Comparison of ENCODE assay signal across 26 mouse cellular contexts in the genomic region with DNA sequence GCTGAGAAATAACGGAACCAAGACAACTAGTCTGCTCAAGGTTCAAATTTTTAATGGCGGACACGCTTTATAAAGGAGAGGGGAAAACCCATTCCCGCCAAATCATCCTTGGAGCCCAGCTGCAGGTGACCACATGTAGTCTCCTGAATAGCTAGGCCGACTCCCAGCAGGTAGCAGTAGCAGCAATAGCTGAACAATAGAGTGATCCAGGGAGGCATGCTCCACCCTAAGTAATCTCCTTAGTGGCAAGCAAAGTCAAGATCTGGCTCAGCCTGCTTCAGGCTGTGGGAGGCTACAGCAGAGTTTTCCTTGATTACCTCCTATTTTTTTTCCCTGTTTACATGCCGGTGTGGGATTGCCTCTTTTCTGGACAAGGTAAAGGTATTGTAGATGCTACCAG.
"Had no signal": no experiment of that assay in that cellular context is flagged by ENCODE, and none has a peak within 500 bp of the region (broad histone marks: within the 10 kb centered on the region; RNA-seq: fewer than 3 reads in every experiment).

No protein-coding gene starts in this region.

- H3K27ac ChIP-seq: embryonic facial prominence, embryonic 10.5 days; embryonic facial prominence, embryonic 12.5 days; embryonic facial prominence, embryonic 13.5 days; embryonic facial prominence, embryonic 15.5 days; forebrain, embryonic 10.5 days; forebrain, embryonic 12.5 days; forebrain, embryonic 13.5 days; forebrain, embryonic 15.5 days; gastrocnemius, adult 2 months; heart, adult 2 months; heart, embryonic 10.5 days had no signal

- H3K9ac ChIP-seq: embryonic facial prominence, embryonic 12.5 days; embryonic facial prominence, embryonic 13.5 days; embryonic facial prominence, embryonic 15.5 days; forebrain, embryonic 12.5 days; forebrain, embryonic 13.5 days; forebrain, embryonic 15.5 days; forebrain, postnatal 0 days had no signal

- ATAC-seq: forebrain, embryonic 13.5 days; forebrain, embryonic 14.5 days; forebrain, embryonic 15.5 days; forebrain, embryonic 16.5 days; forebrain, postnatal 0 days had no signal

- H3K9me3 ChIP-seq: embryonic facial prominence, embryonic 10.5 days; embryonic facial prominence, embryonic 12.5 days; embryonic facial prominence, embryonic 13.5 days; embryonic facial prominence, embryonic 15.5 days; forebrain, embryonic 10.5 days; forebrain, embryonic 12.5 days; forebrain, embryonic 13.5 days; forebrain, embryonic 15.5 days; heart, embryonic 10.5 days had no signal

- H3K4me1 ChIP-seq: embryonic facial prominence, embryonic 10.5 days; embryonic facial prominence, embryonic 12.5 days; embryonic facial prominence, embryonic 13.5 days; embryonic facial prominence, embryonic 15.5 days; forebrain, embryonic 10.5 days; forebrain, embryonic 12.5 days; forebrain, embryonic 13.5 days; forebrain, embryonic 15.5 days; heart, embryonic 10.5 days had no signal

- H3K36me3 ChIP-seq: embryonic facial prominence, embryonic 10.5 days; embryonic facial prominence, embryonic 12.5 days; embryonic facial prominence, embryonic 13.5 days; embryonic facial prominence, embryonic 15.5 days; forebrain, embryonic 10.5 days; forebrain, embryonic 12.5 days; forebrain, embryonic 15.5 days; heart, embryonic 10.5 days had no signal

- DNase-seq: cerebellum, adult 9-11 months; cerebellum, postnatal 10 days; cerebellum, postnatal 14 days; cerebellum, postnatal 25 days; cerebellum, postnatal 36 days; embryo, embryonic 11 days; forebrain, postnatal 0 days; gastrocnemius, adult 2 months; gastrocnemius, postnatal 10 days; gastrocnemius, postnatal 14 days; gastrocnemius, postnatal 25 days; heart, adult 11 months; heart, adult 18-20 months; heart, adult 2 months had no signal

- H3K4me3 ChIP-seq: embryonic facial prominence, embryonic 10.5 days; embryonic facial prominence, embryonic 12.5 days; embryonic facial prominence, embryonic 13.5 days; embryonic facial prominence, embryonic 15.5 days; erythroblast, embryonic 14.5 days; forebrain, embryonic 10.5 days; forebrain, embryonic 12.5 days; forebrain, embryonic 13.5 days; forebrain, embryonic 15.5 days; gastrocnemius, adult 2 months; heart, adult 2 months; heart, embryonic 10.5 days had no signal
